Comparison of ENCODE assay signal across 8 mouse cellular contexts in the genomic region with DNA sequence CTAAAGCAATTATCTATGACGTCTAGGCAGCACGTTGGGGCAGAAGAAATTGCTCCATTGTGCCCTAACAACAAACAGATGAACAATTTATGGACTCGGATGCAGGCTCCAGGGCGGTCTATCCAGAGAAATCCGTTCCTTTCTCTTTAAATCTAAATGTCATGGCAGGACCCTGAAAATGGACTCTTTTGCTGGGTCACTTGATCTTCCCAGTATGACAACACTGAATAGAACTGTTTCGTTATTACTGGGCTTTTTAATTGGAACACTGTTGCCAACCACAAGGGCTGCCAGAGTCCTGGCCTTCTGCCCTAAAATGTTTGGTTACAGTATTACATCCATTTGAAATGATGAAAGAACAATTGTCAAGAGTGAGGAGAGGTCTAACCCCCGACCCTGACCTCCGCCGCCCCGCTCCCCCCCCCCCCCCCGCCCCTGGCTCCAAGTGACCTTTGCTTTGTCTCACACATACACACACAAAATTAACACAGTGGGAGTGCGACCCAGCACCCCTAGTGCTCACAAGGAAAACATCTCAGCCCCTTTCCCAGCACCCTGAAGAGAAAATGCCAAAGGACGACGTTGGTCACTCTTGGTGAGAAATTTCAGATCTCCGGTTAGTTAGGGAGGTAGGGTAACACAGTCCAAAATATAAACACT. TPM values are rescaled to one million over a fixed set of nuclear protein-coding genes. Genes with fewer than 3 reads are reported as not detected.
DNase-seq lines count a peak whose midpoint lies in the region; ATAC-seq and TF ChIP-seq lines count a peak whose summit lies in the region.

No protein-coding gene starts in this region.

- peak overlapping the region; percentile 74 for H3K4me3 ChIP-seq in lung, adult 2 months (replicated peaks; ENCODE audit: extremely low read depth, low read depth, low read length)
- peak overlapping the region; percentile 47 for H3K4me3 ChIP-seq in embryonic facial prominence, embryonic 15.5 days (replicated peaks)
- peak overlapping the region; percentile 55 for H3K4me3 ChIP-seq in intestine, postnatal 0 days (ENCODE audit: low read depth, low read length)
- peak overlapping the region; percentile 34 for H3K4me3 ChIP-seq in myocyte

- no peaks in the 10 kb centered on the region for H3K9me3 ChIP-seq in embryonic facial prominence, embryonic 15.5 days (replicated peaks)
- H3K9me3 ChIP-seq in intestine, postnatal 0 days (ENCODE audit: control insufficient read depth), result no peaks in the 10 kb centered on the region

- TF ChIP-seq CTCF in lung, adult 2 months (IDR thresholded peaks at IDR 0.05; ENCODE audit: insufficient read depth, low read length), result no peak
- TF ChIP-seq CTCF in intestine, postnatal 0 days (IDR thresholded peaks at IDR 0.05; ENCODE audit: low read depth), result no peak

- H3ac ChIP-seq in myocyte (ENCODE audit: control insufficient read depth, insufficient read length), result no peak overlapping the region

- no peaks in the 10 kb centered on the region for H3K27me3 ChIP-seq in embryonic facial prominence, embryonic 15.5 days
- H3K27me3 ChIP-seq in intestine, postnatal 0 days (replicated peaks; ENCODE audit: control insufficient read depth, insufficient read depth, low read length), result no peaks in the 10 kb centered on the region
- H3K27me3 ChIP-seq in myocyte (ENCODE audit: control insufficient read depth, insufficient read depth, insufficient read length), result no peaks in the 10 kb centered on the region

- no peak for DNase-seq in lung, adult 2 months
- DNase-seq in lung, postnatal 4 days, result no peak
- no peak for DNase-seq in spleen, postnatal 14 days (ENCODE audit: low spot score in 2 of 2)
- no peak for DNase-seq in ovary, adult 18-20 months (ENCODE audit: low spot score)
- DNase-seq in frontal cortex, postnatal 25 days (ENCODE audit: low spot score in 2 of 2), result no peak

- no peaks in the 10 kb centered on the region for H3K36me3 ChIP-seq in embryonic facial prominence, embryonic 15.5 days
- no peaks in the 10 kb centered on the region for H3K36me3 ChIP-seq in intestine, postnatal 0 days (ENCODE audit: control insufficient read depth, insufficient read depth)
- H3K36me3 ChIP-seq in myocyte (ENCODE audit: control insufficient read depth, insufficient read depth), result no peaks in the 10 kb centered on the region

- peaks cover 2% of the 10 kb centered on the region; the same call in 1 of the 2 replicates for H3K4me1 ChIP-seq in lung, adult 2 months (ENCODE audit: control insufficient read depth, insufficient read depth, low read length)
- H3K4me1 ChIP-seq in embryonic facial prominence, embryonic 15.5 days, result peaks cover 11% of the 10 kb centered on the region; the same call in 1 of the 2 replicates
- H3K4me1 ChIP-seq in intestine, postnatal 0 days (replicated peaks; ENCODE audit: control insufficient read depth, insufficient read depth, low read length), result no peaks in the 10 kb centered on the region

- no peak for TF ChIP-seq POLR2A in lung, adult 2 months (IDR thresholded peaks at IDR 0.05; ENCODE audit: borderline replicate concordance, extremely low read depth, low read depth, low read length)
- no peak for TF ChIP-seq POLR2A in myocyte (IDR thresholded peaks at IDR 0.05; ENCODE audit: insufficient read length, low read depth)

- no peaks in the 10 kb centered on the region for H3K79me2 ChIP-seq in myocyte (ENCODE audit: control insufficient read depth, insufficient read depth)

- 20% methylated on average over 15 of the region's 15 CpGs for WGBS in lung, adult 2 months
- WGBS in embryonic facial prominence, embryonic 15.5 days, result 13% methylated on average over 15 of the region's 15 CpGs
- WGBS in intestine, postnatal 0 days, result 29% methylated on average over 14 of the region's 15 CpGs

- peak overlapping the region; percentile 76 for H3K4me2 ChIP-seq in embryonic facial prominence, embryonic 15.5 days (replicated peaks)
- peak overlapping the region; percentile 83 for H3K4me2 ChIP-seq in intestine, postnatal 0 days (replicated peaks; ENCODE audit: low read depth)
- peak overlapping the region; percentile 99 for H3K4me2 ChIP-seq in myocyte (ENCODE audit: low read depth)

- ATAC-seq in embryonic facial prominence, embryonic 15.5 days (ENCODE audit: insufficient number of reproducible peaks, low FRiP score, low TSS enrichment, low read depth), result no peak
- ATAC-seq in intestine, postnatal 0 days, result peak; percentile 21; the same call in 1 of the 2 replicates

- H3K27ac ChIP-seq in embryonic facial prominence, embryonic 15.5 days (replicated peaks), result no peak overlapping the region
- peak overlapping the region; percentile 77 for H3K27ac ChIP-seq in intestine, postnatal 0 days (ENCODE audit: low read depth, low read length)

- peak overlapping the region; percentile 33 for H3K9ac ChIP-seq in embryonic facial prominence, embryonic 15.5 days
- H3K9ac ChIP-seq in intestine, postnatal 0 days (ENCODE audit: low read depth, low read length), result peak overlapping the region; percentile 73

TF ChIP-seq in myocyte, 11 proteins besides CTCF, POLR2A, EP300 and RAD21:
- TF ChIP-seq POLR2AphosphoS2 (IDR thresholded peaks at IDR 0.05; ENCODE audit: insufficient read length, low read depth) (no peak), MYOD1 (IDR thresholded peaks at IDR 0.05; ENCODE audit: control insufficient read depth in 1 of 3, insufficient read length in 2 of 3, low read depth in 2 of 3) (no peak), TCF3 (IDR thresholded peaks at IDR 0.05; ENCODE audit: insufficient read length, low read depth) (no peak), SRF (IDR thresholded peaks at IDR 0.05; ENCODE audit: control insufficient read depth, insufficient read length, low read depth) (no peak), REST (IDR thresholded peaks at IDR 0.05; ENCODE audit: insufficient read depth, insufficient read length) (no peak), CEBPB (IDR thresholded peaks at IDR 0.05; ENCODE audit: insufficient read depth, poor library complexity, severe bottlenecking) (no peak), MYOG (IDR thresholded peaks at IDR 0.05; ENCODE audit: control insufficient read depth in 1 of 3, insufficient read depth in 1 of 3, insufficient read length in 2 of 3, low read depth in 2 of 3) (no peak), E2F4 (IDR thresholded peaks at IDR 0.05; ENCODE audit: insufficient read depth) (no peak), TCF12 (IDR thresholded peaks at IDR 0.05; ENCODE audit: insufficient read depth, poor library complexity, severe bottlenecking) (no peak), MAX (IDR thresholded peaks at IDR 0.05; ENCODE audit: low read depth) (no peak), USF1 (IDR thresholded peaks at IDR 0.05; ENCODE audit: low read depth) (no peak)
TF ChIP-seq in myocyte: peak in this region for 0.

RNA-seq across cellular contexts. Expression of a gene that starts 0.8 kb away (rescaled TPM):
- polyA plus RNA-seq in lung, adult 2 months (2012; rRNA removed), result 21.3 and 24.2 TPM in 2 replicates
- polyA plus RNA-seq in embryonic facial prominence, embryonic 15.5 days (2015; fragmentation: Nextera tagmentation; extraction: Ambion mirVana), result 8.7 and 13.0 TPM in 2 replicates
- polyA plus RNA-seq in intestine, postnatal 0 days (2015; fragmentation: Nextera tagmentation; extraction: Ambion mirVana), result 12.5 TPM in 2 replicates
- 5.1 TPM for polyA plus RNA-seq in myocyte (2012; fragmentation: generic; extraction: Trizol)

RNA-seq across cellular contexts. Expression of a gene that starts 11.6 kb away (rescaled TPM):
- polyA plus RNA-seq in lung, adult 2 months (2012; rRNA removed), result 6.3 and 6.8 TPM in 2 replicates
- polyA plus RNA-seq in embryonic facial prominence, embryonic 15.5 days (2015; fragmentation: Nextera tagmentation; extraction: Ambion mirVana), result 4.2 and 5.3 TPM in 2 replicates
- polyA plus RNA-seq in intestine, postnatal 0 days (2015; fragmentation: Nextera tagmentation; extraction: Ambion mirVana), result 2.9 and 3.0 TPM in 2 replicates
- polyA plus RNA-seq in myocyte (2012; fragmentation: generic; extraction: Trizol), result 0.56 TPM

RNA-seq across cellular contexts. Expression of a gene that starts 14.2 kb away (rescaled TPM):
- polyA plus RNA-seq in lung, adult 2 months (2012; rRNA removed), result not detected in 2 replicates
- not detected in 2 replicates for polyA plus RNA-seq in embryonic facial prominence, embryonic 15.5 days (2015; fragmentation: Nextera tagmentation; extraction: Ambion mirVana)
- polyA plus RNA-seq in intestine, postnatal 0 days (2015; fragmentation: Nextera tagmentation; extraction: Ambion mirVana), result not detected in 2 replicates
- polyA plus RNA-seq in myocyte (2012; fragmentation: generic; extraction: Trizol), result 0.05 TPM

RNA-seq across cellular contexts. Expression of a gene that starts 25.8 kb away (rescaled TPM):
- 142 and 182 TPM in 2 replicates for polyA plus RNA-seq in lung, adult 2 months (2012; rRNA removed)
- 63.3 and 66.8 TPM in 2 replicates for polyA plus RNA-seq in embryonic facial prominence, embryonic 15.5 days (2015; fragmentation: Nextera tagmentation; extraction: Ambion mirVana)
- 211 and 224 TPM in 2 replicates for polyA plus RNA-seq in intestine, postnatal 0 days (2015; fragmentation: Nextera tagmentation; extraction: Ambion mirVana)
- 113 TPM for polyA plus RNA-seq in myocyte (2012; fragmentation: generic; extraction: Trizol)

RNA-seq across cellular contexts. Expression of a gene that starts 26.1 kb away (rescaled TPM):
- 0.45 and 0.61 TPM in 2 replicates for polyA plus RNA-seq in lung, adult 2 months (2012; rRNA removed)
- 1.1 and 1.3 TPM in 2 replicates for polyA plus RNA-seq in embryonic facial prominence, embryonic 15.5 days (2015; fragmentation: Nextera tagmentation; extraction: Ambion mirVana)
- polyA plus RNA-seq in intestine, postnatal 0 days (2015; fragmentation: Nextera tagmentation; extraction: Ambion mirVana), result 0.46 TPM in 2 replicates
- polyA plus RNA-seq in myocyte (2012; fragmentation: generic; extraction: Trizol), result 1.3 TPM
